Mouse (Mus musculus) common myeloid progenitor, adult 5-6 weeks (primary cell): ENCODE data around the gene C1ql1. TPM values are rescaled to one million over a fixed set of nuclear protein-coding genes. Genes with fewer than 3 reads are reported as not detected.
"Not testable (repeated sequence)": the region's sequence is repeated elsewhere in the genome, so short reads cannot be mapped to it uniquely, and the experiment has no call there.

Experiments
- ATAC-seq: replicated peaks from 2 replicates; pipeline ENCODE4 v1.8.0; 2016; ENCODE audit warnings: low read depth, mild to moderate bottlenecking, moderate TSS enrichment, inconsistent platforms; ENCODE audit not compliant: poor library complexity, severe bottlenecking
- total RNA-seq: library from RNA; stranded (forward); fragments of 200-1000, 187-1606 nt; gene quantifications from 2 replicates; pipeline ENCODE4 v1.2.3, GENCODE M21; 2017

C1ql1 gene
- not detected in 2 replicates for total RNA-seq

DNA sequence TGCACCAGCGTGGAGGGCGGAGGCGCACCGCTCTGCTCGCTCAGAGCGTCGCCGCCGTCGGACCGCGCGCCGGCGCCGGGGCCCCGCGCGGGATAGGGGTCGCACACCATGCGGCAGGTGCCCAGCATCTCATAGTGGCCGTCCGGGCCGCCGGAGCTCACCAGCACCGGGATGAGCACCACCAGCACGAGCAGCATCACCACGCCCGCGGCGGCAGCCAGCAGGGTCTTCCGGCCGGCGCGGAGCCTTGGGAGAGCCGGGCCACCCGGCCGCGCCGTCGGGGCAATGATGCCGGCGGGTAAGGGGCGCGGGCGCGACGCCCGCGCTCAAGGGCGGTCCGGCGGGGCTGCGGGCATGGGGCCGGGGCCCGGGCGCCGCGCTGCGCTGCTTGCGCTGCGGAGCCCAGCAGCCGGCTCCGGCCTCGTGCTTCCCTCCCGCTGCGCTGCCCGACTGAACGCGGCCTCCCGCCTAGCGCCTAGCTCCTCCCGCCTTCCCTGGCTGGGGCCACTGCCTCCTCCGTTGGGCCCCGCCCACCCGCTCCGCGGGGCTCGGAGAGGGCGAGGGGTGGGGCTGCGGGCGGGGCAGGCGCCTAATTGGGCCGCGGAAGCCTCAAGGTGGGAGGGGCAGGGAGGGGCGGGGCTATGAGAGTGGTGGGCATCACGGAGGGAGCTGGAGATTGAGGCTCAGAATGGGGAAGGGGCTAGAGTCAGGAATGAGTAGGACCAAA lies at the start of gene C1ql1:
TSS of gene C1ql1 (minus strand) at position 424 of the 727 bp plus-strand sequence.
- ATAC-seq = peak; percentile 89

- no peak for ATAC-seq
These were observed 48.5 kb upstream of the C1ql1 start for GRCm38 (mm10) chr11:102994952-102995351.

DNA sequence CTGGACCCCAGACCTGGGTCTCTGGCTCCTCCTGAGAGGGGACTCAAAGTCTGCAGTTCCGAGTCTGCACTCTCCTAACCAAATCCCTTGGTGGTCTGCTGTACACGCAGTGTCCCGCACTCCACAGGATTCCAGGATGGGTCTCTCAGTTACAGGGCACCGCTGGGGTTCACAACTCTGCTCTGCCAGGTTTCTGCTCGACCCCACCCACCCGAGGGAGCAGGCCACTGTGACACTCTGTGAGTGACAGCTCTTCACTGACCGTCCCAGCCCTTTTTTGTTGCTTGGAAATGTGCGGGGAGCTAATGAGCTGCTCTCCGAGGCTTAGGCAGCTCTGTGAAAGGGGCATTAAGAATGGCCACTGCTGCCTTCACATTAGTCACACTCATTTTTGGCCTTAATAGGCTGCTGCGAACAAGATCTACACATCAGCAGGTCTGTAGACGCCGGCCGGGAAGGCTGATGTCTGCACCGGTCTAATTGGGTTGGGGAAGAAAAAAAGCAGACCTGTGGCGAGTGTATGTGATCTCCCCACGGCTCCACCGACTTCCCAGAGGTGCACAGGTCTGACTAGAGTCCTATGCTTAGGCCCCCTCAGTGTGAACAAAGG lies 47.0 kb upstream of the C1ql1 start:
- no peak for ATAC-seq

DNA sequence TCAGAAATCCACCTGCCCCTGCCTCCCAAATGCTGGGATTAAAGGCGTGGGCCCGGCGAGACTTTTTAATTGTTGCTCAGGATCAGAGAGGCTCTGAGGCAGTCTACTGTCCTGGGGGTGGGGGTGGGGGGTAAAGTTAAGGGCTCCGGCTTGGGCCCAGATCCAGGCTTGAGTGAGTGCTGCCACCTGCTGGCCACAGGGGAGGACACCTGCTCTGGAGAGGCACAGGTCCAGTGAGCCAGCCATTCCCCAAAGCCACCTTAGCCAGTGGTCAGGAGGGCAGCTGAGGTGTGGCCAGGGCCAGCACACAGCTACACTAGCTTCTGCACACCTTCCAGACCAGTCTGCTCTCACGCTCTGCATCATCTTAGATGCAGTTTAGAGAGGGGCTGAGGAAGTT lies 46.5 kb upstream of the C1ql1 start:
- ATAC-seq = peak; percentile 60

GRCm38 (mm10) chr11:102991681-102992080 lies 45.2 kb upstream of the C1ql1 start:
- peak; percentile 26; the same call in 1 of the 2 replicates for ATAC-seq

DNA sequence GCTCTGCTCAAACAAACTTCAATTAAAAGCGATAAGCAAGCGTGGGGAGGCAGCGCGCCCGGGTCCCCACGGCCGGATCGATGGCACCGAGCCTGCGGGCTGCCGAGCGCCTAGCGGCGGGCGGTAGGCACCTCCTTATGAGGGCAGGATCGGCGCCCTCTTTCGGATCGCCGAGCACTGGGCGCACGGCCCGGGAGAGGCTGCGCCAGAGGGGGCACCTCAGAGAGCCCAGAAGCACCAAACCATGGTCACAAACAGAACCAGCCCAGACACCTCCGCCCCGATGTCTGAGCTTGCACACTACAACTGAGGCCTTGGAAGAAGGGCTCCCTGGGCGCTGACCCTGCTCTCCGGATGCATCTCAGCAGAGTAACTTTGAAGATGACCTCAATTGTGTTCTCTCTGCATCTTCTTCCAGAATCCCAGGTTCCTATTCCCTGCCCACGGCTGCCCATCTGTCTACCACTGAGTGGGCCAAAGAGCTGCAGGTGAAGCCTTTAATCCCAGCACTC lies 43.7 kb upstream of the C1ql1 start:
- peak; percentile 66 for ATAC-seq

DNA sequence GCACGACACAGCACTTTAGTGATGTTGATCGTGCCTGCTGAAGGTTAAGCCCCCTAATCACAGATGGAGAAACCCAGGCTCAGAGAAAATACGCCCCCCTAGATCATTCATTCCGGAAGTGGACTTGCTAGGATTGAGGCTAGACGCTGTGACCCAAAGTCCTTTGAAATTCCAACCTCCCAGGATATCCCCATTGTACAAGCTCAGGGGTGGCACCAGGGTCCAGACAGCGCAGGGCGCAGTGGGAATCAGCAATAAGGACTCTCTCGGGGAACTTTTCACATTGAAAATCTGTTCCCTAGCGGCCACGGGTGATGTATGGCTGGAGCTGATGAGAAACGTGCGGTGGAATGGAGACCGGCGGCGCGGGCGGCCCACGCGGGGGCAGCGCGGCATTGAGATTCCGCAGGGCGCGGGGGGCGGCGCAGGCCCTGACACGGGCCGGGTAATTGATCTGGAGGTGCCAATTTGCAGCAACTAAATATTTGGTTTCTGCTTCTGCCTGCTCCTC lies 43.2 kb upstream of the C1ql1 start:
- ATAC-seq = no peak

DNA sequence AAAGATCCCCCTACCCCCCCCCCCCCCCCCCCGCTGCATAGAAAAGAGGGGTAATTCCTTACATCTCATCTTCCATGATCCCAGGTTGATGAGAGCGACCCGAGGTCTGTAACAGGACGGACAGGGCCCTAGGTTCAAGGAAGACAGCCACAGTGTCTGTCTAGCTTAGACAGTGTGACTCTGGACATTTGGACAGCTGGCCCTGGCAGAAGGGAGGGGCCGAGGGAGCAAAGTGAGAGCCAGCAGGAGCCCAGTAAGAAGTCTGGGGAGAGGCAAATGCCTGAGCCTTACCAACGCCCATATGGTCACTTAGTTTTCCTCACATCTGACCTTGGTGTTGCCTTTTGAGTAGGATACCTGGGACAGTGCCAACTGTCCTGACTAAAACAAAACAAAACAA lies 38.7 kb upstream of the C1ql1 start:
- no peak for ATAC-seq

GRCm38 (mm10) chr11:102984615-102985014 lies 38.1 kb upstream of the C1ql1 start:
- no peak for ATAC-seq

DNA sequence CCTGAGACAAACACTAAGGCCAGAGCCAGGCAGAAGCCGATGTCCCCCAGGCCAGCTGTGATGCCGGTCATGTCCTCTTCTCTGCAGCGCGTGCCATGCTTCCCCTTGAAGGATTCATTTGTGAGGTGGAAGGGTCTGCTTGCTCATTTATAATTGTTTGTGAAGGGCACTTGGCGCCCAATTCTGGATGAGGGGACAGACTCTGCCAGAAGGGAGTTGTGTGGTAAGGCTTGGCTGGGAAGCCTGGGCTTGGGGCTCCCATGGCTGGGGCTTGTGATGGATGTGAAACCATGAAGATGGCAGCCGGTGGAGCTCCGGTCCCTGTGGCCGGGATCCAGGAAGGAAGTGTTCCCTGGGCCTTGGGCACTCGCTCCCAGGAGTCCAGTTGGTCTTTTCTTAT lies 37.6 kb upstream of the C1ql1 start:
- ATAC-seq = no peak

DNA sequence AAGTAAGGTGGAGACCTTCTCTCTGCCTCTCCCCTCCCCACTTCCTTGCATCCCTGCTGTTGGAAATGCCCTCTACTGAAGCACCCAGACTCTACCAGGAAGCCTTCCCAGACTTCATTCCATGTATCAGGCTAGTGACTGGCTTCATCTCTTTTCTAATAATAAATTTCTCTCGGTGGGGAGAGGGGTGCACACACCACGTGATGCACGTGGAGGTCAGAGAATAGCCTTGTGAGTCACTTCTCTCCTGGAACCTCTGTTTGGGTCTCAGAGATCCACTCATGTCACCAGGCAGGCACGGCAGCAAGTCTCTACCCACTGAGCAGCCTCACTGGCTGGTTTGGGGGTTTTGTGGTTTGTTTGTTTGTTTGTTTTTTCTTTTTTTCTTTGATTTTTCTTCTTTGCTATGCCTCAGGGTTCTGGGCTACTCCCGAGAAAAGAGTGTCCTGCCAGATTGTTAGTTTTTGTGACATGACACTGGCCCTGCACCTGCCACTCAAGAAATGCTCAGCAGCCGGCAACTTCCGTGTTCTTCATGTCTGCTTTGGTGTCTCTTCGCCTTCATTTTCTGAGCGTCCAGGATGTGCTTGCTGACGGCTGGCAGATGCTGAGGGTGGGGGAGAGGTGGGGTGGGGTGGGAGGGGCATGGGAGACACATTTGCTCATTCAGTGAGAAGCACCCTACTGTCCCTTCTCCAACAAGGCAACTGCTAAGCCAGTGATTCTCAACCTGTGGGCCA lies 34.8 kb upstream of the C1ql1 start:
- ATAC-seq = no peak

GRCm38 (mm10) chr11:102978052-102978666 lies 31.7 kb upstream of the C1ql1 start:
- ATAC-seq = no peak

DNA sequence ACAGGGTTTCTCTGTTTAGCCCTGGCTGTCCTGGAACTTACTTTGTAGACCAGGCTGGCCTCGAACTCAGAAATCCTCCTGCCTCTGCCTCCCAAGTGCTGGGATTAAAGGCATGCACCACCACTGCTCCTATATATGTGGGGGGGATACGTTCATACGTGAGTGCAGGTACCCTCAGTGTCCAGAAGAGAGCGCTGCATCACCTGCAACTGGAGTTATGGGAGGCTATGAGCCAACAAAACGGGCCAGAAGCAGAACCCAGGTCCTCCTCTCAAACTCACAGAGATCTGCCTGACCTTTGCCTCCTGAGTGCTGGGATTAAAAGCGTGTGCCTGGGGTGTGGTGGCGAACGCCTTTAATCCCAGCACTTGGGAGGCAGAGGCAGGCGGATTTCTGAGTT lies 29.5 kb upstream of the C1ql1 start:
- ATAC-seq = not testable (repeated sequence)

GRCm38 (mm10) chr11:102972326-102972725 lies 25.8 kb upstream of the C1ql1 start:
- ATAC-seq = no peak

GRCm38 (mm10) chr11:102971604-102972003 lies 25.1 kb upstream of the C1ql1 start:
- ATAC-seq = no peak

GRCm38 (mm10) chr11:102964547-102965091 lies 18.1 kb upstream of the C1ql1 start:
- no peak for ATAC-seq

DNA sequence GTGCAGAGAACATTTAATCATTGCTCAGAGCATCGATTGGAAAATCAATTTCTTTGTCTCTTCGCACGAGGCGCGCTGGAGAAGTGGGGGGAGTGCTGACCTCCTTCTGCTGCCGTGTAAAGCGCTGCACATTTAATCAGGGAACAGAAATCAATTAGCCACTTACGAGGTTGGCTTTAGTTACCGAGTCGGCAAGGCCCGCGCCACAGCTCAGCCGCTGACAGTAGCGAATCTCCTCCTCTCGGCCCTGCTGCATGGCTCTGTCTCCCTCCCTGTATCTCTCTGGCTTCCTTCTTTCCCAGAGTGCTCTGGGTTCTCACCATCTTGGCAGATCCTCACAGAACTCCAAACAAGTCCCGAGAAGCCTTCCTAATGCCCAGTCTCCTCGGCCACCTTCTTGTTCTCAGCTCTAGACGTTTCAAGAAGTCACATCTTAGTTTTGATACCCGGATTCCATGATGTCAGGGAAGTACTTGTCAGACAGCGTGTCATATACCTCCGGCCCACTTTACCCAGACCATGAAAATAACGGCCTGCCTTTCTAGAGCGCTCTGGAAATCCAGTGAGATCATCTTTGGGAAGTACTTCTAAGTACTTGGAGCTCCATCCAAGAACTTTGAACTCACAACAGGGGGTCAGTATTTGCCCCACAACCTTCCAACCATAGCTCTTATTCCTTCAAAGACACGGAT lies 17.5 kb upstream of the C1ql1 start:
- no peak for ATAC-seq

DNA sequence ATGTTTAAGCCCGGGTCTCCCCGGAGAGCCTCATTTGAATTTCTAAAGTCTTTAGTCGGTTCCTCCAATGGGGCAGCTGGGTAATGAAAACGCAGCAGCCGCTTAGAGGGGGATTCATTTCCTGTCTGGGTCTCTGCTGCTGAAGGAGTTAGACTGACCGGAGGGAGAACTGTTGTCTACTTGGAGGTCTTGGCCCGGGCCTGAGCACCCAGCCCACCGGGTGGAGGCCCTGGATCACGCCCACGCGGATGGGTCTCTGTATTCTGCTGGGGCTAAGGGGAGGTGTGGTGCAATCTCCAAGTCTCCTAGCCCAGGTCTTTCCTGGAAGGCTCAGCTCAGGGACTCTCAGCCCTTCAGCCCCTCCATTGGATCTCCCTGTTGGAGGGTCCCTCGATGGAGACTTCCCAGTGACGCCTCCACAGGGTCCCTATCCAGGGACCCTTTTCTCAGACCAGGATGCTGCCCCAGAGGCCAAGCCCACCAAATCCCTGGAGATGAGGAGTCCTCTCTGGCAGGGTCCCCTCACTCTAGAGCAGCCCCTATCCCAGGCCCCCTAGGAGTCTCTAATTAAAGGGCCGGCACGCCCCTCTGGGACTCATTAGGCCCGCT lies 16.9 kb upstream of the C1ql1 start:
- ATAC-seq = no peak

DNA sequence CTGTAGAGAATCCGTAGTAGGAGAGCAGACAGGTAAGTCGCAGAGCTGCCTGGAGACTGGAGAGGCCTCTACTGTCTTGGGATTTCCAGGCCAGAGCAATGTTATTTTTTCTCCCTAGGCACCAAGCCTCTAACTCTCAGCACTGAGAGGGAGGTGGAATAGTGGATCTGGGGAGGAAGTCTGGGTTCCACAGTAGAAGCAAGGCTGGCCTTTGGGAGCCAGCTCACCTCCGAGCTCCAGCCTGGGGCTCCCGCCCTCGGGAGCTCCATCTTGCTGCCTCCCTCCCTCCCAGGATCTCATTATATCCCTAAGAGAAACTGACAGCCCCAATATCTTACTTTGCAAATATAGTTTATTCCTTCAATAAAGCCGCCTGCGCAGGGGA lies 16.4 kb upstream of the C1ql1 start:
- ATAC-seq = no peak
